Mouse (Mus musculus) stomach, postnatal 0 days (tissue): Measurements from ENCODE around the gene Vars2.

Experiments used
- CTCF ChIP-seq: IDR thresholded peaks from 2 replicates; pipeline ENCODE4 v1.5.1; 2016; ENCODE audit warnings: antibody characterized with exemption, low read depth, mild to moderate bottlenecking, moderate library complexity
- EP300 ChIP-seq: optimal IDR thresholded peaks from 2 replicates; pipeline ENCODE3; 2016; ENCODE audit warnings: antibody characterized with exemption

GRCm38 (mm10) chr17:35626537-35626936 lies 40.9 kb downstream of the Vars2 start, which contains the start of gene Gm9573:
- TF ChIP-seq EP300 = no peak
- TF ChIP-seq CTCF = no peak
